Mouse (Mus musculus) brain, embryonic 14.5 days (tissue): ENCODE measurements around the gene Ube2r2.

Source experiments
- CTCF ChIP-seq: fragments of 200-500 bp; IDR thresholded peaks from 2 replicates; pipeline ENCODE4 v1.5.1; 2012; ENCODE audit warnings: inconsistent platforms, mild to moderate bottlenecking, moderate library complexity, borderline replicate concordance; ENCODE audit not compliant: insufficient read depth, insufficient read length; ENCODE audit errors: extremely low read depth
- POLR2A ChIP-seq: fragments of 200-500 bp; IDR thresholded peaks from 2 replicates; pipeline ENCODE4 v1.6.1; 2012; ENCODE audit warnings: mild to moderate bottlenecking, inconsistent platforms, borderline replicate concordance; ENCODE audit not compliant: poor library complexity, insufficient read depth, insufficient read length, severe bottlenecking; ENCODE audit errors: extremely low read depth

DNA sequence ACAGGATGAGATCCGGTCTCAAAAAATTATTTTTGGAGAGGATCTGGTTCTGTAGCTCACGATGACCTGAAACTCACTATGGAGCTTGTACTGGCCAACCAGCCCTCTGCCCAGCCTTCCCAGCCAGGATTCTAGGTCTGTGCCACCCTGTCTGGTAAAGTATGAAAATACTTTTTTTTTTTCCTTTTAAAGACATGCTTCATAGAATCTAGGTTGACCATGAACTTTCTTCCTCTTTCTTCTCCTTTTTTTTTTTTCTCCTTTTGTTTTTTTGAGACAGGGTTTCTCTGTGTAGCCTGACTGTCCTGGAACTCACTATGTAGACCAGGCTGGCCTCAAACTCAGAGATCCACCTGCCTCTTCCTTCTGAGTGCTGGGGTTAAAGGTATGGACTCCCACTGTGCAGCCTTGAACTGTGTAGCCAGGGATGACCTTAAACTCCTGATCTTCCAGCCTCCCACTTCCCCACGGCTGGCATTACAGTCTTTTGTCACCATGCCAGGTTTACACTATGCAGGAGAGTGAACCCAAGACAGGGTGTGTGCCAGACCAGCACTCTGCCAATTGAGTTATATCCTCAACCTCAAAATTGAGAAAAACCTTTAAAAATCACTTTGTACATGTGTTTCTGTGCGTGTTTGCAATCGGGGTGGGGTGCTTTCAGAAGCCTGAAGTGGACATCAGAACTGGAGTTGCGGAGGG lies 4.8 kb downstream of the Ube2r2 start:
- TF ChIP-seq CTCF (no peak), POLR2A (no peak)
